Mouse (Mus musculus) gastrocnemius, postnatal 10 days (tissue): Measurements from ENCODE around the gene Evpl. TPM values are rescaled to one million over a fixed set of nuclear protein-coding genes. Genes with fewer than 3 reads are reported as not detected.
A peak's percentile ranks its signal among the peaks of the same experiment; 100 is the strongest.

Experiments
- DNase-seq: peaks from one replicate; pipeline ENCODE4 v3.0.0; 2021; ENCODE audit warnings: mixed read lengths
- total RNA-seq, 2 experiments: library from RNA; stranded (reverse); gene quantifications; 2 replicates each; pipeline ENCODE4 v1.2.3; 2021

The Evpl gene
- total RNA-seq, 2 experiments from 2014 or later: 0.09 to 0.34 TPM

GRCm38 (mm10) chr11:116213877-116214510 is 23.9 kb downstream of the Evpl start:
- DNase-seq: no peak

- DNase-seq: no peak
Measured at GRCm38 (mm10) chr11:116212847-116213246, 25.0 kb downstream of the Evpl start.

GRCm38 (mm10) chr11:116210696-116211095 is 27.2 kb downstream of the Evpl start:
- no peak for DNase-seq

GRCm38 (mm10) chr11:116209257-116209656 is 28.6 kb downstream of the Evpl start:
- no peak for DNase-seq

- no peak for DNase-seq
Measured at GRCm38 (mm10) chr11:116208660-116209059, 29.2 kb downstream of the Evpl start.

- DNase-seq: no peak
Measured at GRCm38 (mm10) chr11:116206678-116207077, 31.2 kb downstream of the Evpl start.

- DNase-seq: no peak
Measured at GRCm38 (mm10) chr11:116203150-116203549, 34.7 kb downstream of the Evpl start.

GRCm38 (mm10) chr11:116201151-116201550 is 36.7 kb downstream of the Evpl start:
- DNase-seq: no peak

- DNase-seq: peak; percentile 96
Measured at GRCm38 (mm10) chr11:116198639-116199531, 39.0 kb downstream of the Evpl start, which contains the start of the genes Ten1 and Acox1. TSS of gene Ten1 (plus strand) at chr11:116198855. TSS of gene Acox1 (minus strand) at chr11:116199045.

- DNase-seq: no peak
Measured at GRCm38 (mm10) chr11:116198132-116198531, 39.7 kb downstream of the Evpl start.

GRCm38 (mm10) chr11:116197584-116197906 is 40.3 kb downstream of the Evpl start:
- no peak for DNase-seq

GRCm38 (mm10) chr11:116196866-116197583 is 40.9 kb downstream of the Evpl start:
- no peak for DNase-seq

- DNase-seq: no peak
Measured at GRCm38 (mm10) chr11:116196336-116196735, 41.5 kb downstream of the Evpl start.

- no peak for DNase-seq
Measured at GRCm38 (mm10) chr11:116195252-116195651, 42.6 kb downstream of the Evpl start.

GRCm38 (mm10) chr11:116194619-116195018 is 43.3 kb downstream of the Evpl start:
- DNase-seq: no peak

- DNase-seq: no peak
Measured at GRCm38 (mm10) chr11:116187226-116187930, 50.5 kb downstream of the Evpl start.

- no peak for DNase-seq
Measured at GRCm38 (mm10) chr11:116186360-116186759, 51.5 kb downstream of the Evpl start.

- no peak for DNase-seq
Measured at GRCm38 (mm10) chr11:116185836-116186235, 52.0 kb downstream of the Evpl start.

- DNase-seq: no peak
Measured at GRCm38 (mm10) chr11:116178411-116179121, 59.3 kb downstream of the Evpl start.

GRCm38 (mm10) chr11:116176010-116176409 is 61.9 kb downstream of the Evpl start:
- DNase-seq: no peak

- no peak for DNase-seq
Measured at GRCm38 (mm10) chr11:116174775-116175448, 63.0 kb downstream of the Evpl start.
